Mouse (Mus musculus): ENCODE results near the gene Dagla. TPM values are rescaled to one million over a fixed set of nuclear protein-coding genes. Genes with fewer than 3 reads are reported as not detected.

The Dagla gene
- polyA plus RNA-seq, 1 experiment, result 9.6 TPM

DNA sequence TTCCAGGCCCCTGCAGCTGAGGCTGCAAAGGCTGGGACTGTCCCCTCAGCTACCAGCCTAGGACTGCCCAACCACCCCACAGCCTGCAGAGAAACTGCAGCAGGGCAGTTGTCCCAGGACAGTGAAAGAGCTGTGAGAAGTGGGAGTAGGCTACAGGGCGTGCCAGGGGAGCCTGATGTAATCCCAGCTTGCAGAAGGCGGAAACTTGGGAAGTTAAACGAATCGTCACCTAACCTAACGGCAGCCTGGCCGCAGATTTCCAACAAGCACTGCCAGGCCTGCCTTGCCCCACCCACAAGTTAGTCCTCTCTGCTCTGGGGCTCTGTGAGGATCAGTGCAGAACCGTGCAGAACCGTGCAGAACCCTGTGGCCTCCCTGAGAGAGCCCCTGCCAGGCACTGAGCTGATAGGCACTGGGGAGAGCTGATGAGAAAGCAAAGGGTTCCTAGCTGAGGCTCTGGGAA is 7.6 kb downstream of the Dagla start:
- Histone ChIP-seq H3K4me2 (ENCODE audit: low read depth) (peak overlapping the region; percentile 83), H3K79me2 (ENCODE audit: control insufficient read depth, insufficient read depth) (peaks cover 70% of the 10 kb centered on the region), H3K27me3 (ENCODE audit: control insufficient read depth, insufficient read depth, insufficient read length) (no peaks in the 10 kb centered on the region), H3K36me3 (ENCODE audit: control insufficient read depth, insufficient read depth) (no peaks in the 10 kb centered on the region), H3K4me3 (no peak overlapping the region), H3ac (ENCODE audit: control insufficient read depth, insufficient read length) (peak overlapping the region; percentile 4)
- TF ChIP-seq SRF (IDR thresholded peaks at IDR 0.05; ENCODE audit: control insufficient read depth, insufficient read length, low read depth) (peak; percentile 10), CEBPB (IDR thresholded peaks at IDR 0.05; ENCODE audit: insufficient read depth, poor library complexity, severe bottlenecking) (peak; percentile 69), MYOG (IDR thresholded peaks at IDR 0.05; ENCODE audit: control insufficient read depth in 1 of 3, insufficient read depth in 1 of 3, insufficient read length in 2 of 3, low read depth in 2 of 3) (peak in 1 of 3 experiments; percentile 35), MAX (IDR thresholded peaks at IDR 0.05; ENCODE audit: low read depth) (no peak), TCF12 (IDR thresholded peaks at IDR 0.05; ENCODE audit: insufficient read depth, poor library complexity, severe bottlenecking) (no peak), MYOD1 (IDR thresholded peaks at IDR 0.05; ENCODE audit: control insufficient read depth in 1 of 3, insufficient read length in 2 of 3, low read depth in 2 of 3) (peak in 1 of 3 experiments; percentile 17), POLR2A (IDR thresholded peaks at IDR 0.05; ENCODE audit: insufficient read length, low read depth) (peak; percentile 74), POLR2AphosphoS2 (IDR thresholded peaks at IDR 0.05; ENCODE audit: insufficient read length, low read depth) (peak; percentile 77)

GRCm38 (mm10) chr19:10296306-10296705 is 8.4 kb downstream of the Dagla start:
- H3K4me3 ChIP-seq, result no peak overlapping the region
- TF ChIP-seq CEBPB (IDR thresholded peaks at IDR 0.05; ENCODE audit: insufficient read depth, poor library complexity, severe bottlenecking) (no peak), MAX (IDR thresholded peaks at IDR 0.05; ENCODE audit: low read depth) (no peak), SRF (IDR thresholded peaks at IDR 0.05; ENCODE audit: control insufficient read depth, insufficient read length, low read depth) (no peak), REST (IDR thresholded peaks at IDR 0.05; ENCODE audit: insufficient read depth, insufficient read length) (no peak), MYOD1 (IDR thresholded peaks at IDR 0.05; ENCODE audit: control insufficient read depth in 1 of 3, insufficient read length in 2 of 3, low read depth in 2 of 3) (no peak), MYOG (IDR thresholded peaks at IDR 0.05; ENCODE audit: control insufficient read depth in 1 of 3, insufficient read depth in 1 of 3, insufficient read length in 2 of 3, low read depth in 2 of 3) (no peak), POLR2A (IDR thresholded peaks at IDR 0.05; ENCODE audit: insufficient read length, low read depth) (no peak), TCF3 (IDR thresholded peaks at IDR 0.05; ENCODE audit: insufficient read length, low read depth) (no peak), TCF12 (IDR thresholded peaks at IDR 0.05; ENCODE audit: insufficient read depth, poor library complexity, severe bottlenecking) (no peak), POLR2AphosphoS2 (IDR thresholded peaks at IDR 0.05; ENCODE audit: insufficient read length, low read depth) (no peak), E2F4 (IDR thresholded peaks at IDR 0.05; ENCODE audit: insufficient read depth) (no peak)
- H3K36me3 ChIP-seq (ENCODE audit: control insufficient read depth, insufficient read depth), result no peaks in the 10 kb centered on the region
- H3ac ChIP-seq (ENCODE audit: control insufficient read depth, insufficient read length), result no peak overlapping the region
- H3K79me2 ChIP-seq (ENCODE audit: control insufficient read depth, insufficient read depth), result peaks cover 78% of the 10 kb centered on the region
- H3K4me2 ChIP-seq (ENCODE audit: low read depth), result peak overlapping the region; percentile 83
- no peaks in the 10 kb centered on the region for H3K27me3 ChIP-seq (ENCODE audit: control insufficient read depth, insufficient read depth, insufficient read length)

- no peak overlapping the region for H3K4me2 ChIP-seq (ENCODE audit: low read depth)
- no peak overlapping the region for H3K4me3 ChIP-seq
Observed at GRCm38 (mm10) chr19:10294631-10295562, 9.8 kb downstream of the Dagla start.

DNA sequence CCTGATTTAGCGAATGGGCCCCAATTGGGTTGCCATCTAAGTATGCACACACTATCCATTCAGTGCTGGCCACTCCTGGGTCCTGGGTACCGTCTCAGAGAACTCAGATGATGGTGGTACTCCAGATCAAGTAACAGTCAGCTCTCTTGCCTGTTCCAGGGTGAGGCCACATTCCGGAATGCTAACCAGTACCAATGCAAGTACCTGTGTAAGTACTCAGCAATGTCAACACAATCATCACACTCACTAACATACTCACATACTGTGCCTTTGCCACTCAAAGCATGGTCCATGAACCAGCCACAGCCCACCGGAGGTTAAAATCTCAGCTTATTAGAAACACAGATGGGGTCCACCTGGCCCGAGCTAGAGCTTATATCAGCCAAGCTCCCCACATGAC is 10.7 kb downstream of the Dagla start:
- Histone ChIP-seq H3K4me2 (ENCODE audit: low read depth) (no peak overlapping the region), H3K4me3 (no peak overlapping the region), H3ac (ENCODE audit: control insufficient read depth, insufficient read length) (no peak overlapping the region), H3K79me2 (ENCODE audit: control insufficient read depth, insufficient read depth) (peaks cover 77% of the 10 kb centered on the region), H3K36me3 (ENCODE audit: control insufficient read depth, insufficient read depth) (no peaks in the 10 kb centered on the region), H3K27me3 (ENCODE audit: control insufficient read depth, insufficient read depth, insufficient read length) (no peaks in the 10 kb centered on the region)
- TF ChIP-seq MYOG (IDR thresholded peaks at IDR 0.05; ENCODE audit: control insufficient read depth in 1 of 3, insufficient read depth in 1 of 3, insufficient read length in 2 of 3, low read depth in 2 of 3), result no peak
- no peak for TF ChIP-seq MYOD1 (IDR thresholded peaks at IDR 0.05; ENCODE audit: control insufficient read depth in 1 of 3, insufficient read length in 2 of 3, low read depth in 2 of 3)
- no peak for TF ChIP-seq CEBPB (IDR thresholded peaks at IDR 0.05; ENCODE audit: insufficient read depth, poor library complexity, severe bottlenecking)
- TF ChIP-seq SRF (IDR thresholded peaks at IDR 0.05; ENCODE audit: control insufficient read depth, insufficient read length, low read depth), result no peak
- TF ChIP-seq USF1 (IDR thresholded peaks at IDR 0.05; ENCODE audit: low read depth), result no peak
- no peak for TF ChIP-seq REST (IDR thresholded peaks at IDR 0.05; ENCODE audit: insufficient read depth, insufficient read length)
- no peak for TF ChIP-seq POLR2A (IDR thresholded peaks at IDR 0.05; ENCODE audit: insufficient read length, low read depth)
- no peak for TF ChIP-seq TCF3 (IDR thresholded peaks at IDR 0.05; ENCODE audit: insufficient read length, low read depth)
- no peak for TF ChIP-seq TCF12 (IDR thresholded peaks at IDR 0.05; ENCODE audit: insufficient read depth, poor library complexity, severe bottlenecking)
- no peak for TF ChIP-seq MAX (IDR thresholded peaks at IDR 0.05; ENCODE audit: low read depth)

More at GRCm38 (mm10) chr19:10294631-10295562, 9.8 kb downstream of the Dagla start:
- TF ChIP-seq MYOG (IDR thresholded peaks at IDR 0.05; ENCODE audit: control insufficient read depth in 1 of 3, insufficient read depth in 1 of 3, insufficient read length in 2 of 3, low read depth in 2 of 3) (no peak), CEBPB (IDR thresholded peaks at IDR 0.05; ENCODE audit: insufficient read depth, poor library complexity, severe bottlenecking) (no peak), POLR2A (IDR thresholded peaks at IDR 0.05; ENCODE audit: insufficient read length, low read depth) (no peak), USF1 (IDR thresholded peaks at IDR 0.05; ENCODE audit: low read depth) (no peak), SRF (IDR thresholded peaks at IDR 0.05; ENCODE audit: control insufficient read depth, insufficient read length, low read depth) (no peak), TCF3 (IDR thresholded peaks at IDR 0.05; ENCODE audit: insufficient read length, low read depth) (no peak), MAX (IDR thresholded peaks at IDR 0.05; ENCODE audit: low read depth) (no peak)
- no peaks in the 10 kb centered on the region for H3K36me3 ChIP-seq (ENCODE audit: control insufficient read depth, insufficient read depth)
- H3K27me3 ChIP-seq (ENCODE audit: control insufficient read depth, insufficient read depth, insufficient read length), result no peaks in the 10 kb centered on the region
- H3K79me2 ChIP-seq (ENCODE audit: control insufficient read depth, insufficient read depth), result peaks cover 78% of the 10 kb centered on the region
- H3ac ChIP-seq (ENCODE audit: control insufficient read depth, insufficient read length), result no peak overlapping the region
